Mouse (Mus musculus) regulatory T cell (primary cell): ENCODE measurements around the gene Rpl11.

Experiments
- in situ Hi-C: fragments of 300-600 bp; cut with MboI, MseI; formaldehyde crosslinking; loops from one replicate; pipeline ENCODE4 v1.15.1; 2025; ENCODE audit warnings: high pct_unique_total_duplicates

Rpl11 gene

DNA sequence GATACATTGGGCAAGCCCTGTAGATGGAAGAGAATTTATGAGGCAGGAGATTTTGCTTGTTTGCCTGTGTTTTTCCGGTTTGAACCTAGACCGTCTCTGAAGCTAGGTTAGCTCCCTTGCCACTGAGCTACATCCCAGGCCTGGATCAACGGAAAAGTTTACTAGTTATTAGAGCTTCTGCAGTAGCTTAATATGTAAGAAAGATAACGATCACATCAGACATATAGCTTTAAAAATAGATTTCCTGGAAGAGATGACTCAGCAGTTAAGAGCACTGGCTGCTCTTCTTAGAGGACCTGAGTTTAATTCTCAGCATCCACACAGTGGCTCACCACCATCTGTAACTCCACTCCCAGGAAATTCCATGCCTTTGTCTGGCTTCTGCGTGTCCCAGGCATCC is 24.5 kb downstream of the Rpl11 start:
- in situ Hi-C loops = no loop called here

DNA sequence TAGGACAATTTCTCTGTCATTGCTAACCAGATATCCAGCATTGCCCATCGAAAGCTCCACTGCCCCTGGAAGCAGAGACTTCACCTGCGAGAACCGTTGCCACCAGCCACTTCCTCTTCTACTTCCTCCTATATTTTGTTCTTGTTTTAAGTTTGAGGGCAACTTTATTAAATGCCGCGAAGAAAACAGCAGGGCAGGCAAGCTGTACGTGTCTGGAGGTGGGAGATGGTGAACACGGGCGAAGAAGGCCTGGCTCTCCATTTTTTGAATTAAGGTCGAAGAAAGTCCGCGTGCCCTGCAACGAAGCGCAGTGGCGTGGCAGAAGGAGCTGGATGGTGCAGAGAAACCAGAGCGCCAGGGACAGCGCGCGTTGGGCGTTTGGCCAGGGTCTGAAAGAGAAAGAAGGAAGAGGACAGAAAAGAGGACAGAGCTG is 25.1 kb downstream of the Rpl11 start:
- in situ Hi-C loops = no loop called here

DNA sequence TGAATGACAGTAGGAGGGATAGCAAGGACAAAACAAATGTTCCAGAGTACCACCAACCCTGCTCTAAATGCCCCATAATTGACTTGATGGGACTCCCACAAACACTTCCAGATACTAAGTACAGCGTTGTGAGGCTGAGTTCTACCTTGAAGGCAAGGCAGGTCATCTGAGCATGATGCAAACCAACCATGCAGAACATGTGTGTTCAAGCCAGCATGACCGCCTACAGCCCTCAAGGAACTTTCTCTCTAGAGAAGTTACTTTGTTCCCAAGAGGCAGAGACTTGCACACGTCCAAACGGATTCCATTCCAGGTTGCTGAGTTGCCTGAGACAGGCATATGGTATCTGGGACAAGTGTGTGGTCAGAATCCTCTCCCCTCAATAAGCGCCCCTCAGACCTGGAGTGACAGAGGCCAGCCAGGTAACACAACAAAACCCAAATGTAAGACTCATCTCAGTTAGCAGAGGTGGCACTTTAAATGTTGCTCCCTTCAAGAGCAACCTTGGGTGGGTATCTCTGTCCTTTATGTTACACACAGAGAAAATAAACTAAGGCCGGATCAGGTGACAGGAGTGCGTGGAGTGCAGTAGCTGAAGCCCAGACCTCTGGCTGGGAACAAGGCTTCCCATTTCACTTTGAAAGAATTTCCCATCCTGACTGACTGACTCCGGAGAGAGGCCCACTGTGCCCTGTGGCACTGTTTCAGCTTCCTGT is 25.7 kb downstream of the Rpl11 start:
- in situ Hi-C loops = no loop called here

DNA sequence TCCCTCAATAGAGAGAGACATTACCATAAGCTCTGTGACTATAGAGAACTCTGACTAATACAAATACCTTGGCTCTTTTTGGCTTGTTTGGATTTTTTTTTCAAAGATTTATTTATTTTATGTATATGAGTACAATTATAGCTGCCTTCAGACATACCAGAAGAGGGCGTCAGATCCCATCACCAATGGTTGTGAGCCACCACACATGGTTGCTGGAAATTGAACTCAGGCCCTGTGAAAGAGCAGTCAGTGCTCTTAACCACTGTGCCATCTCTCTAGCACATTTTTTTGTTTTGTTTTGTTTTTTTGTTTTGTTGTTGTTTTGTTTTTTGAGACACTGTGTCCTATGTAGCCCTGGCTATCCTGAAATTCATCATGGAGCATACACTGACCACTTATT is 27.9 kb downstream of the Rpl11 start:
- in situ Hi-C loops = no loop called here

DNA sequence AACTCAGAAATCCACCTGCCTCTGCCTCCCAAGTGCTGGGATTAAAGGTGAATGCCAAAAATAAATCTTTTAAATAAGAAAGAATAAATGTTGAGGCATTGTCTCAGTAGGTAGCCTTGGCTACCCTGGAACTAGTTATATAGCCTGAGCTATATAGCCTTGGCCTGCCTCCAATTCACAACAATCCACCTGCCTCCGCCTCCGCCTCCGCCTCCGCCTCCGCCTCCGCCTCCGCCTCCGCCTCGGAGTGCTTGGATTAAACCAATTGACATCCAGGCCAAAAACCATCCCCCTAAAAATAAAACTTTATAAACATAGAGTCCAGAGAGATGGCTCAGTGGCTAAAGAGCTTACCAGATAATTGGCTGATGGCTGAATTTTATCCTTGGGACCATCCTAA is 30.3 kb downstream of the Rpl11 start:
- in situ Hi-C loops = loop anchor here (25.0 kb wide), 1 partner anchor 1564 kb away; the partner anchor contains the start of gene Usp48

DNA sequence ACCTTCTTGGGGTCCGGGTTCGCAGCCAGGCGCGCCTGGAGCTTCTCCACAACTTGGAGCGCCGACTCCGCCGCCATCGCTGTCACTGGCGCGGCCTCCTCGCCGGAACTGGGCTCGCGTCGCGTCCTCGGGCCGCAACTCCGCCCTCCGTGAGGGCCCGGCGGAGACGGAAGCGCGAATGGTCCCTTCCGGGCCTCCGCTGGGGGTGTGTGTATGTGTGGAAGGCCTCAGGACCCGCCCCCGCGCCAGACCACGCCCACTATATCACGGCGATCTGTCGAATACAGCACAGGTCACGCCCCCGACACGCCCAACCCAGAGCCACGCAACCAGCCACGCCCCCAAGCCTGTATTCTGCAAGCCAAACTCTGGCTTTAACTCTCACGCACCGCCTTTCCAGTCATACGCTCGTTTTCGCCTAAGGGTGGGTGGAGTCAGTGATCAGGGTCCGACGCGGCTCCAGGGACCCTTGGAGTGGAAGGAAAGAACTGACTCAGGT is 31.6 kb downstream of the Rpl11 start, which contains the start of gene Eloa:
Gene Eloa (minus strand): TSS at position 215 of the 499 bp plus-strand sequence.
- in situ Hi-C loops = loop anchor here (25.0 kb wide), 1 partner anchor 1566 kb away; the partner anchor contains the start of gene Usp48

DNA sequence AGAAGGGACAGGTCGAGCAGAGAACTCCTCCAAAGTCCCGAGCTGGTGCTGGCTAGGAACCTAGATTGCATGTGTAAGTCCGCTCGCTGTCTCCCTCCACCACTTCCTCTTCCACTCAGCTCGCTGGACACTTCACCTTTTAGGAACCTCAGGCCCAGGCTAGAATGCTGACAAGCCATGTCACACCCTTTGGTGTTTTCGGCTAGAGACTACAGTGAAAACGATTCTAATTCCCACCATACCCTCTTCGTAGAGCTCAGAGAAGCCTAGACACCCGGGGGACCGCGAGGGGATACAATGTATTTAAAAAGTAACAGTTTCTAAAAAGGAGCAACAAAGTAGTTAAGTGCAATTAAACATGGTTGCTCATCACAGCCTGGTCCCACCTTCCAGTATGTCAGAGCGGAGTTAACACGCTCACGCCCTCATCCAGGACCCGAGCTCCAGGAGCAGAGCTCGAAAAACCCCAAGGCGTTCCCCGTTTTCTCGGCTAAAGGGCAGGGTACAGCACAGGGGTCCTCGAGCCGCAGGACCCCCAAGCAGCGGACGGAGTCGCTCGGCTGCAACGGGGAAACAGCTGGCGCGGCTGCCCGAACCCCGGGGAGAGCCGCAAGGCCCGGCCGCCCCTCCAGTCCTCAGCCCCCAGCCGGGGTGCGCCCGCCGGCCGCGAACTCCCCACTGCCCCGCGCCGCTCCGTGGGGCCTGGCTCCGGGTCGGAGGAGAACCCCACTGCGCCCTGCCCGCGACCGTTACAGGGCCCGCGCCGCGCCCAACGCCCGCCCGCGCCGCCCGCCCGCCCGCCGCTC is 32.3 kb downstream of the Rpl11 start:
- in situ Hi-C loops = loop anchor here (25.0 kb wide), 1 partner anchor 1566 kb away; the partner anchor contains the start of gene Usp48

DNA sequence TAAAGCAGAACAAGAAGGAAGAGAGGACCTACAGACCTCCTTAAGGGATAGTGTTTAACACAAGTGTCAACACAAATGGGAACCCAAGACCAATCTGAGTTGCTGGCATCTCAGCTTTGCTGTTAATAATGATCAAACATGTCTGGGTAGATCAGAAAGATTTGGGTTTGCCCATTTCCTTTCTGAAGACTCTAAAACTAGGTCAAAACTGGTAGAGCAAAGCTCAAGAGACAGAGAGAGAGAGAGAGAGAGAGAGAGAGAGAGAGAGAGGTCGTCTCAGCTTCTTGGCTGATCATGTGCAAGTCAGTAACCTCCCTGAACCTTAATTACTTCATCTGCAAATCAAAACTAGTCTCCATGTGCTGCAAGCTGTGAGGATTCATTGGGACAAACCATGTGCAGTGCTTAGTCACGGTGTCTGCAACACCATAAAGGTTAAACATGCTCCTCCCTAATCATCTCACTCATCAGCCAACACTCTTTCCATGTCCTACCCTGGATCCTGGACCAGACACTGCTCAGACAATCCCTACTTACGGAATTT is 37.1 kb downstream of the Rpl11 start:
- in situ Hi-C loops = loop anchor here (25.0 kb wide), 1 partner anchor 1571 kb away; the partner anchor contains the start of gene Usp48

DNA sequence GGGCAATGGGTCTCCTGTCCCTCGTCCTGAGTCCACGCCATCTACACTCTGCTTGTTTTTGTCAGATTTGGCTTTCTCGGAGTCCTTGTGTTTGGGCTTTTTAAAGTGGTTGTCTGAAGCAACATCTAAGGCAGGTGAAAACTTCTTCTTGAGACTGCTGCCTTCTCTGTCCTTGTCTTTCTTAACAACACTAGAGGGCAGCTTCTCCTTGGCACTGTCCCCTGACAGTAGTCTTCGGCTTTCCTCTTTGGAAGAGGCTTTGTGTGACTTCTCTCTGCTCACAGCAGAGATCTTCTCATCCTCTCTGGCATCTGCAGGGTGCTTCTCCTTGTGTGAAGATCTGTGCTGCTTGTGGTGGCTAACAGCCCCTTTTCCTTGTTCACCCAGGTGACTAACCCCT is 42.6 kb downstream of the Rpl11 start:
- in situ Hi-C loops = loop anchor here (25.0 kb wide), 1 partner anchor 1577 kb away; the partner anchor contains the start of gene Usp48

DNA sequence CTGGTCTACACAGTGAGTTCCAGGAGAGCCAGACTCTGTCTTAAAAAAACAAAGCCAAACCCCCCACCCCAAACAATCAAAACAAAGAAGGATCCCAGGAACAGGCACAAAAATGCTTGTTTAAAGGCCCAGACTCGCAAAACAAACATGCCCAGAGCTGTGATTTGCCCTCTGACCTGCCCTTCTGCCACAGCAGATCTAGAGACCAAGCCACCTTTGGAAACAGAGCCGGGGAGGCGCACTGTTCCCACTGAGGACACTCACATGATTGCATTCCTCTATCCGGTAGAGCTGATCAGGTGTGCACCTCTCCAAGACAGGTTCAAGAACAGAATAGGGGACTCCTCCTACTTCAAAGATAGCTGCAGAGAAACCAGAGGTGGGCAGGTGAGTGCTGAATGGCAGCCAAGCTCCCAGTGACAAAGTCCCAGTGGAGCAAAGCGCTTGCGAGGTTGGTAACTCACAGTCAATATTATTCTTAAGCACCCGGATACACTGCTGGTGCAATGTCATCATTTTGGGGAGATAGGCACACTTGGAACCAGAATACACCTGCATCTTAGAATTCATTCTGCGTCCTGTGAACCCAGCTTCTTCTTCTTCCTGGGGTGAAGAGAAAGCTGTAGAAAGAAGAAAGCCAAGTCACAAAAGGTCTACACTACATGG is 44.3 kb downstream of the Rpl11 start:
- in situ Hi-C loops = loop anchor here (25.0 kb wide), 1 partner anchor 1578 kb away; the partner anchor contains the start of gene Usp48

DNA sequence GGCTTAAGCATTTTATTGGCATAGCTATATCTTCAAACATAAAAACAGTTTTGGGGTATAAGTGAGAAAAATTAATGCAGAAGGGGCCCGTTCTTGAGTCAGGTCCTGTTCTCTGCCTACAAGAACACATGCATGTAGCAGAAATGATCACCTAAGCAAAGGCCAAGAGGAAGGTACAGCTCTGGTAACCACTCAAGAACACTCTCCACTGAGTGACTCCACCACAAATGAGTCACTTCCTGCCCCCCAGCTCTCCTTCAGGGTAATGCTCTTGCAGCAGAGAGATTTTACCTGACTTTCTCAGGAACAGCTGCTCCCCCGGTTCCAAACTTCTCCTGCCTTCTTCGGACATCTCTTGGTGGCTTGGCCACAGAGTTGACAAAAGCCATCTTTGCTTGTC is 46.4 kb downstream of the Rpl11 start:
- in situ Hi-C loops = loop anchor here (25.0 kb wide), 1 partner anchor 1580 kb away; the partner anchor contains the start of gene Usp48

DNA sequence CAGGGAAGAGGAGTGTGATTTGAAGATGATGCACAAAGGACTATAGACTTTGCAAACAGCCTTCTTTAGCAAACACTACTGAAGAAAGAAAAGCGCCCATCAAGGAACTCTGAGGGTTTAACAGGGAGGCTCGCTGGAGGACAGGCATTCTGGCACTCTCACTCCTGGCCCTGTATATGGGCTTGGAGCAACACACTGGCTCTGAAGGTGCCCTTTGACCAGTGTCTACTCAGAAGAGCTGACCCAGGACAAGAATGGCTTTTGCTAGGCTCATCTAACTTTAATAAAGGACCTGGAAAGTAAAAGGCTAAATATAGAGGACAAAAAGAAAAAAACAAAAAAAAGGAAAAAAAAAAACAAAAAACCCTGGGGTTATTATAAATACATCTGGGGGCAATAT is 48.3 kb downstream of the Rpl11 start:
- in situ Hi-C loops = loop anchor here (25.0 kb wide), 1 partner anchor 1582 kb away; the partner anchor contains the start of gene Usp48

DNA sequence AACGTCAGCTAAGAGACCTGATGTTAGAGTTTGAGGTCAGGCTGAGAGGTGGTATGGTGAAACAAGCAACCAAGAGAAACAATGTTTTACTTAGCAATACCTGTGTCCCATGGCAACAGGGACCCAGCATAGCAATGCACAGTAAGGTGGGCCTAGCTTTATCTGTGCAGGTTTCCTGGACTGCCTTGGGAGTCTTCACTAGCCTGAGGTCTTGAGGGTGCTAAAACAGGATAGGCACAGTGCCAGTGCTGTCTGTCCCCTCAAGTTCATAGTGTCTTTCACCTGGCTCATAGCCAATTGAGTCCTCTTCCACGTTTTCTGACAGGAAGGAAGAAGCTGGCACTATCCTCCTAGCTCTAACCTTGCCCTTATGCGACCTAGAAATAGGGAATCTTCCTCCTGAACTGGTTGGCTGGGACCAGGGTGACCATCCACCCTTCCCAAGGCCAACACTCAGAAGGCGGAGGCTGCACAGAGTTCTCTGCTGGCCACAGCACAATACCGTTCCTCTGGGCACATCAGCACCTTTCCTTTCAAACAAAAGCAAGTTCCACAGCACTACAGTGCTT is 49.0 kb downstream of the Rpl11 start:
- in situ Hi-C loops = loop anchor here (25.0 kb wide), 1 partner anchor 1583 kb away; the partner anchor contains the start of gene Usp48

DNA sequence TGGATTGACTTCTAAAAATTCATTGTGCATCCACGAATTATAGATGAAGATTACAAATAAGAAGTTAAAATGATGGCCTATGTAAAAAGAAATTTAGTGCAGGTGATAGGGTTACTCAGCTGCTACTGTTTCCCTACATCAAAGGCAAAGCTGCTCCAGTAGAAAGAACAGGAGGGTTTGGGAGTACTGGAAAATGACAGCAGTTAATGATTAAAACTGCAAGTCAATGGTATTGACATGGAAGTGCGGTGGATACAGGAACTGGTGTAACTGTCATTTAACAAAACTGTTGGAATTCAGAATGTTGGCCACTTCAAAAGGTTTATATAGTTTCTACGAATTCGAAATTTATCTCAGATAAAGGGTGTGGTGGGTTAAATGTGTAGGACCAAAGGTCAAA is 58.1 kb downstream of the Rpl11 start:
- in situ Hi-C loops = no loop called here

DNA sequence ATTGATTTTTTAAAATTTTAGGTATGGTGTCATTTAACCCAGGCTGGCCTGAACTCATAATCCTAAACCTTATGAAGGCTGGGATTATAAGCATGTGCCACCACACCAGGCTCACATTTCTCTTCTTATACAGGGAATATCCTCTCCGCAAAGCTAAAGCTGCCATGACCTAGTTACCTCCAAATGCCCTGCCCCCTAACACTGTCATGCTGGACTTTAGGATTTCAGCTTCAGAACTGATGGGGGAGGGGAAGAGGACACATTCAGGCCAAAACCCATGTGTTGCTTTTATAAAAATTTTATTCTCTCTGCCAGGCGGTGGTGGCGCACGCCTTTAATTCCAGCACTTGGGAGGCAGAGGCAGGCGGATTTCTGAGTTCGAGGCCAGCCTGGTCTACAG is 59.3 kb downstream of the Rpl11 start:
- in situ Hi-C loops = no loop called here

DNA sequence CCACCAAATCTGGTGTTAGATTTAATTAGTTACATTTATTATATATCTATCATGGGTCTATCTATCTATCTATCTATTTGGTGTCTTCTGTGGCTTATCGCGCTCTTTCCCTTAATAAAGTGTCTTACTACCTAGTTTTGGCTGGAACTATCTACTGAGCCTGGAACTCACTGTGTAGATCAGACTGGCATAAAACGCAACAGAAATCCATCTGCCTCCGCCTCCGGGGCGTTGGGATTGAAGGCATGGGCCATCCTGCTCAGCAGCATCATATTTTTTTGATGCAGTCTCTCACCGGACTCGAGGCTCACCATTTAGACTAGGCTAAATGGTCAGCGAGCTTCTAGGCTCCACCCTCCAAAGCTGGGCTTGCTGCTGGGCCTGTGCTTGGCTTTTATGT is 65.5 kb downstream of the Rpl11 start:
- in situ Hi-C loops = no loop called here

DNA sequence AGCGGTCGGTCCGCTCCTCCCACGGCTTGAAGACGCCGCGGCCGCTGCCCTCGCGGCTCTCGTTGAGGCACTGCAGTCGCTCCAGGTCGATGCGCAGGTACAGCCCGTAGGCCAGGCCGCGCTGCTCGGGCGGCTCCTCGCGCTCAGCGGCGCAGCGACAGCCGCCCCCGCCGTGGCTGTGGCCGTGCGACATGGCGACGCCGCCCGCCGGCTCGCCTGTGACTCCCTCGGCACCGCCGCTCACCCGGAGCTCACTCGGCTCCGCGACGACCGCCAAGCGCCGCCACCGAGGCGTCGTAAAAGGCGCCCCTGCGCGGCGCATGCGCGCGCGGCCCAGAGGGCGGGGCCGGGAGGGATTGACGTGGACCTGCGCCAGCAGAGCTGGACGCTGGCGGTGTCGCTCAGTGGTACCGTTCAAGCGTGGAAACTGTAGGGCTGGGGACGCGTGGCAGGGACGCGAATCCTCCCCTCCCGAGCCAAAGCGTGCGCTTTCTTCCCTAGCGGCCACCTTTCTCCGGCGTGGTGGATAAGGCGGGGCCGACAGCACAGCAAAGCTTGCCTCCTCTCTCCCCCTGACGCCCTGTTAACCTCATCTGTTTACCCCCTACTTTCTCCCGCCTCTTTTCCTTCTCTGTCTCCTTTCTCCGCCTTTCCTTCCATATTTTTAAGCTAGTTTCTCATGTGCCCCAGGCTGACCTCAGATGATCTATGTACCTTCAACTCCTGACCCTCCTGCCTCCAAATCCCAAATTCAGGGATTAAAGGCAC is 66.1 kb downstream of the Rpl11 start, which contains the start of gene Pithd1:
Gene Pithd1 (minus strand): TSS at position 322 of the 768 bp plus-strand sequence.
- in situ Hi-C loops = no loop called here

DNA sequence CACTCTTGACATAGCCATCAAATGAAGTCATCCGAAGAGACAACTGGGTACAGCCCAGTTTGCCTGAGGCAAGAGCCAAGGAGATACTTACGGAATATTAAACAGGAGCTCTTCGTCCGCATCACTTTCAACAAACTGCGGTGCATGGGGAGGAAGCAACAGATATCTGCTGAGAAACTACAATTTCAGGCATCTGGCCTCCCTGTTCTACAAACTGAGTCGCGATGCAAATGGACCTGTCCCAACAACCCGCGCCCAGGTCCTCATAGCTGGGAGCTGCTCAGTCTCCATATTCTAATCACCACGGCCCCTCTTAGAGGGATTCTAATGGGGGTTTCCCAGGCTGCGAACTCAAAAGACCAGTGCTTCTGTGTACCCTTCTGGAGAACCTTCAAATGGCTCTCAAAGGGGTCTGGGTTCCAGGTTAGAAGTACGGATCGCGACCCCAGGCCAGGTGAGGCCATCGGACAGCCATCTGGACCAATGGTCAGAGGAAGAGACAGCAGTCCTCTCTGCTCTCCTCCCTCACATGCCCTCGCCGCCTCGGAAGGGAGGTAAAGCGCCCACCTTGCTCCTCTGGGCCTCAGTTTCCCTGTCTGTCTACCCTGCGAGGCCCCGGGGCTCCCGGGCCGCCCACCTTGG is 66.8 kb downstream of the Rpl11 start:
- in situ Hi-C loops = no loop called here

DNA sequence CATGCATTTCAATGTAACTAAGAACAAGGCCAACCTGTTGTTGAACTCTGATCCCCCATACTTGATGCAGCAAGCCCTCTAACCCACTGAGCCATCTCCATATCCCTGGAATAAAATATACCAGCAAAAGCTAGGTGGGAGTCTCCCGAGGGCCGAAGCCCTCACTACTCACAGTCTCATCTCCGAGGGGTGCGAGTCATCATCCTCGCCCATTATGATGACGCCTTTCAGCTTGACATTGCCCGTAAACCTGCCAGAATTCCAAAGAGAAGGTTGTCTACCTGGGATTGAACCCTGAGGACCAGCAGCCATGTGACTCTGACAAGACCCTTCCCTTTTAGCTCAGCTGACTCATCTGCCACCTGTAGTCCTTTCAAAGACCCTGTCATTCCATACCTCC is 67.5 kb downstream of the Rpl11 start:
- in situ Hi-C loops = no loop called here
